Mouse (Mus musculus) mature B cell (primary cell): ENCODE measurements around the gene Trp53bp2.

Experiments used
- in situ Hi-C: fragments of 300-500 bp; cut with MboI; formaldehyde crosslinking; loops from 2 replicates; pipeline ENCODE4 v1.14.3; 2019

Trp53bp2 gene

GRCm38 (mm10) chr1:182408684-182409327 is at the start of gene Trp53bp2:
Trp53bp2 (plus strand) TSS chr1:182409172.
- in situ Hi-C loops: no loop called here

- in situ Hi-C loops: no loop called here
Measured at GRCm38 (mm10) chr1:182362703-182363102, 46.3 kb upstream of the Trp53bp2 start.

- in situ Hi-C loops: no loop called here
Measured at GRCm38 (mm10) chr1:182363683-182364404, 45.1 kb upstream of the Trp53bp2 start.

- in situ Hi-C loops: no loop called here
Measured at GRCm38 (mm10) chr1:182368309-182368708, 40.7 kb upstream of the Trp53bp2 start.

GRCm38 (mm10) chr1:182368782-182369181 is 40.2 kb upstream of the Trp53bp2 start:
- in situ Hi-C loops: no loop called here

GRCm38 (mm10) chr1:182369435-182369834 is 39.5 kb upstream of the Trp53bp2 start:
- in situ Hi-C loops: no loop called here

- in situ Hi-C loops: loop anchor here (10.0 kb wide), 1 partner anchor 163 kb away; no protein-coding TSS in a partner anchor
Measured at GRCm38 (mm10) chr1:182371891-182372290, 37.1 kb upstream of the Trp53bp2 start.

- in situ Hi-C loops: loop anchor here (10.0 kb wide), 1 partner anchor 159 kb away; no protein-coding TSS in a partner anchor
Measured at GRCm38 (mm10) chr1:182376221-182376620, 32.8 kb upstream of the Trp53bp2 start.

GRCm38 (mm10) chr1:182376826-182377225 is 32.1 kb upstream of the Trp53bp2 start:
- in situ Hi-C loops: loop anchor here (10.0 kb wide), 1 partner anchor 158 kb away; no protein-coding TSS in a partner anchor

- in situ Hi-C loops: loop anchor here (10.0 kb wide), 1 partner anchor 157 kb away; no protein-coding TSS in a partner anchor
Measured at GRCm38 (mm10) chr1:182377519-182377918, 31.5 kb upstream of the Trp53bp2 start.

GRCm38 (mm10) chr1:182378205-182378835 is 30.7 kb upstream of the Trp53bp2 start:
- in situ Hi-C loops: loop anchor here (10.0 kb wide), 1 partner anchor 156 kb away; no protein-coding TSS in a partner anchor

GRCm38 (mm10) chr1:182378876-182379275 is 30.1 kb upstream of the Trp53bp2 start:
- in situ Hi-C loops: loop anchor here (10.0 kb wide), 1 partner anchor 156 kb away; no protein-coding TSS in a partner anchor

- in situ Hi-C loops: no loop called here
Measured at GRCm38 (mm10) chr1:182380683-182381082, 28.3 kb upstream of the Trp53bp2 start.

- in situ Hi-C loops: no loop called here
Measured at GRCm38 (mm10) chr1:182381327-182381726, 27.6 kb upstream of the Trp53bp2 start.

- in situ Hi-C loops: no loop called here
Measured at GRCm38 (mm10) chr1:182383096-182383495, 25.9 kb upstream of the Trp53bp2 start.

- in situ Hi-C loops: no loop called here
Measured at GRCm38 (mm10) chr1:182386449-182386848, 22.5 kb upstream of the Trp53bp2 start.

GRCm38 (mm10) chr1:182388729-182389128 is 20.2 kb upstream of the Trp53bp2 start:
- in situ Hi-C loops: no loop called here

GRCm38 (mm10) chr1:182398171-182398570 is 10.8 kb upstream of the Trp53bp2 start:
- in situ Hi-C loops: no loop called here

- in situ Hi-C loops: no loop called here
Measured at GRCm38 (mm10) chr1:182398780-182399179, 10.2 kb upstream of the Trp53bp2 start.

GRCm38 (mm10) chr1:182399205-182399604 is 9.8 kb upstream of the Trp53bp2 start:
- in situ Hi-C loops: no loop called here

- in situ Hi-C loops: no loop called here
Measured at GRCm38 (mm10) chr1:182399908-182400307, 9.1 kb upstream of the Trp53bp2 start.

GRCm38 (mm10) chr1:182403076-182403475 is 5.9 kb upstream of the Trp53bp2 start:
- in situ Hi-C loops: no loop called here
